Mouse (Mus musculus): ENCODE results near the gene Agtrap. TPM values are rescaled to one million over a fixed set of nuclear protein-coding genes. Genes with fewer than 3 reads are reported as not detected.
"Not testable (repeated sequence)": the region's sequence is repeated elsewhere in the genome, so short reads cannot be mapped to it uniquely, and the experiment has no call there.

The Agtrap gene
- polyA plus RNA-seq, 1 experiment from 2014 or later, result 19.6 TPM

GRCm38 (mm10) chr4:148044113-148044512 is 43.7 kb downstream of the Agtrap start:
- 91% methylated on average over 2 of the region's 2 CpGs for WGBS
- Histone ChIP-seq H3K9me3 (ENCODE audit: control insufficient read depth, low read length) (no peaks in the 10 kb centered on the region), H3K9ac (ENCODE audit: low read depth, low read length) (no peak overlapping the region), H3K4me2 (ENCODE audit: low read depth, low read length) (no peak overlapping the region), H3K4me3 (ENCODE audit: low read length) (no peak overlapping the region), H3K36me3 (ENCODE audit: control insufficient read depth, insufficient read depth, low read length) (peaks cover 17% of the 10 kb centered on the region), H3K27ac (ENCODE audit: low read length) (no peak overlapping the region), H3K27me3 (replicated peaks; ENCODE audit: control insufficient read depth, insufficient read depth, low read length) (no peaks in the 10 kb centered on the region), H3K4me1 (ENCODE audit: control insufficient read depth, insufficient read depth, low read length) (peaks cover 31% of the 10 kb centered on the region)
- ATAC-seq, result no peak

- H3K4me2 ChIP-seq (ENCODE audit: low read depth, low read length); ATAC-seq; H3K27ac ChIP-seq (ENCODE audit: low read length); H3K4me3 ChIP-seq (ENCODE audit: low read length); H3K9ac ChIP-seq (ENCODE audit: low read depth, low read length); H3K27me3 ChIP-seq (replicated peaks; ENCODE audit: control insufficient read depth, insufficient read depth, low read length); H3K9me3 ChIP-seq (ENCODE audit: control insufficient read depth, low read length): not testable (repeated sequence)
- peaks cover 15% of the 10 kb centered on the region for H3K36me3 ChIP-seq (ENCODE audit: control insufficient read depth, insufficient read depth, low read length)
- WGBS, result 84% methylated on average over 6 of the region's 8 CpGs
- H3K4me1 ChIP-seq (ENCODE audit: control insufficient read depth, insufficient read depth, low read length), result peaks cover 31% of the 10 kb centered on the region
Observed at GRCm38 (mm10) chr4:148043327-148043726, 44.5 kb downstream of the Agtrap start.

- Histone ChIP-seq H3K9me3 (ENCODE audit: control insufficient read depth, low read length) (no peaks in the 10 kb centered on the region), H3K4me3 (ENCODE audit: low read length) (peak overlapping the region; percentile 57), H3K4me1 (ENCODE audit: control insufficient read depth, insufficient read depth, low read length) (peaks cover 38% of the 10 kb centered on the region), H3K27me3 (replicated peaks; ENCODE audit: control insufficient read depth, insufficient read depth, low read length) (no peaks in the 10 kb centered on the region), H3K9ac (ENCODE audit: low read depth, low read length) (peak overlapping the region; percentile 71), H3K27ac (ENCODE audit: low read length) (peak overlapping the region; percentile 62), H3K36me3 (ENCODE audit: control insufficient read depth, insufficient read depth, low read length) (peaks cover 7% of the 10 kb centered on the region; the same call in 1 of the 2 replicates), H3K4me2 (ENCODE audit: low read depth, low read length) (peak overlapping the region; percentile 87)
- ATAC-seq, result no peak
- WGBS, result 4% methylated on average over 16 of the region's 16 CpGs
Observed at GRCm38 (mm10) chr4:148041611-148042191, 46.1 kb downstream of the Agtrap start.

GRCm38 (mm10) chr4:148040933-148041610 is 46.8 kb downstream of the Agtrap start:
- WGBS, result under 1% methylated on average over 19 of the region's 19 CpGs
- no peaks in the 10 kb centered on the region for H3K27me3 ChIP-seq (replicated peaks; ENCODE audit: control insufficient read depth, insufficient read depth, low read length)
- ATAC-seq, result peak; percentile 67
- H3K4me2 ChIP-seq (ENCODE audit: low read depth, low read length), result peak overlapping the region; percentile 87
- peaks cover 7% of the 10 kb centered on the region; the same call in 1 of the 2 replicates for H3K36me3 ChIP-seq (ENCODE audit: control insufficient read depth, insufficient read depth, low read length)
- peaks cover 38% of the 10 kb centered on the region for H3K4me1 ChIP-seq (ENCODE audit: control insufficient read depth, insufficient read depth, low read length)
- no peaks in the 10 kb centered on the region for H3K9me3 ChIP-seq (ENCODE audit: control insufficient read depth, low read length)
- H3K9ac ChIP-seq (ENCODE audit: low read depth, low read length), result peak overlapping the region; percentile 71
- H3K4me3 ChIP-seq (ENCODE audit: low read length), result peak overlapping the region; percentile 57
- H3K27ac ChIP-seq (ENCODE audit: low read length), result peak overlapping the region; percentile 83

- Histone ChIP-seq H3K27me3 (replicated peaks; ENCODE audit: control insufficient read depth, insufficient read depth, low read length) (no peaks in the 10 kb centered on the region), H3K36me3 (ENCODE audit: control insufficient read depth, insufficient read depth, low read length) (peaks cover 7% of the 10 kb centered on the region; the same call in 1 of the 2 replicates), H3K27ac (ENCODE audit: low read length) (peak overlapping the region; percentile 83), H3K4me2 (ENCODE audit: low read depth, low read length) (peak overlapping the region; percentile 87), H3K4me3 (ENCODE audit: low read length) (peak overlapping the region; percentile 79), H3K9ac (ENCODE audit: low read depth, low read length) (peak overlapping the region; percentile 71), H3K4me1 (ENCODE audit: control insufficient read depth, insufficient read depth, low read length) (peaks cover 38% of the 10 kb centered on the region), H3K9me3 (ENCODE audit: control insufficient read depth, low read length) (no peaks in the 10 kb centered on the region)
- 63% methylated on average over 15 of the region's 15 CpGs for whole genome bisulfite sequencing
- 0 out of 2 replicates have a peak, but pooled peaks have one; percentile 0 for ATAC-seq
Observed at GRCm38 (mm10) chr4:148040029-148040830, 47.6 kb downstream of the Agtrap start.

- Histone ChIP-seq H3K9me3 (ENCODE audit: control insufficient read depth, low read length) (no peaks in the 10 kb centered on the region), H3K27me3 (replicated peaks; ENCODE audit: control insufficient read depth, insufficient read depth, low read length) (no peaks in the 10 kb centered on the region), H3K4me2 (ENCODE audit: low read depth, low read length) (peak overlapping the region; percentile 87), H3K4me3 (ENCODE audit: low read length) (peak overlapping the region; percentile 79), H3K9ac (ENCODE audit: low read depth, low read length) (peak overlapping the region; percentile 80), H3K27ac (ENCODE audit: low read length) (peak overlapping the region; percentile 83), H3K4me1 (ENCODE audit: control insufficient read depth, insufficient read depth, low read length) (peaks cover 38% of the 10 kb centered on the region), H3K36me3 (ENCODE audit: control insufficient read depth, insufficient read depth, low read length) (peaks cover 8% of the 10 kb centered on the region; the same call in 1 of the 2 replicates)
- no peak for ATAC-seq
- WGBS, result 15% methylated on average over 19 of the region's 19 CpGs
Observed at GRCm38 (mm10) chr4:148039254-148040028, 48.4 kb downstream of the Agtrap start.

GRCm38 (mm10) chr4:148038600-148039253 is 49.1 kb downstream of the Agtrap start, which contains the start of the genes Clcn6 and Mthfr:
Gene Clcn6 (minus strand): TSS chr4:148038821.
Gene Mthfr (plus strand): TSS chr4:148039077.
- Histone ChIP-seq H3K4me3 (ENCODE audit: low read length) (peak within 1 kb of the TSS; percentile 79), H3K27me3 (replicated peaks; ENCODE audit: control insufficient read depth, insufficient read depth, low read length) (no peaks in the 10 kb centered on the region), H3K4me2 (ENCODE audit: low read depth, low read length) (peak within 1 kb of the TSS; percentile 87), H3K9me3 (ENCODE audit: control insufficient read depth, low read length) (no peaks in the 10 kb centered on the region), H3K27ac (ENCODE audit: low read length) (peak within 1 kb of the TSS; percentile 83), H3K4me1 (ENCODE audit: control insufficient read depth, insufficient read depth, low read length) (peaks cover 34% of the 10 kb centered on the region), H3K9ac (ENCODE audit: low read depth, low read length) (peak within 1 kb of the TSS; percentile 80), H3K36me3 (ENCODE audit: control insufficient read depth, insufficient read depth, low read length) (0 out of 2 replicates have a peak, but pooled peaks cover 3% of the 10 kb centered on the region)
- peak; percentile 93 for ATAC-seq
- under 1% methylated on average over 54 of the region's 54 CpGs for WGBS

GRCm38 (mm10) chr4:148038079-148038599 is 49.7 kb downstream of the Agtrap start:
- H3K4me2 ChIP-seq (ENCODE audit: low read depth, low read length), result peak overlapping the region; percentile 74
- peak overlapping the region; percentile 80 for H3K27ac ChIP-seq (ENCODE audit: low read length)
- H3K4me3 ChIP-seq (ENCODE audit: low read length), result peak overlapping the region; percentile 79
- 0 out of 2 replicates have a peak, but pooled peaks cover 3% of the 10 kb centered on the region for H3K36me3 ChIP-seq (ENCODE audit: control insufficient read depth, insufficient read depth, low read length)
- peak; percentile 0 for ATAC-seq
- peaks cover 33% of the 10 kb centered on the region for H3K4me1 ChIP-seq (ENCODE audit: control insufficient read depth, insufficient read depth, low read length)
- H3K9me3 ChIP-seq (ENCODE audit: control insufficient read depth, low read length), result no peaks in the 10 kb centered on the region
- H3K27me3 ChIP-seq (replicated peaks; ENCODE audit: control insufficient read depth, insufficient read depth, low read length), result no peaks in the 10 kb centered on the region
- WGBS, result 5% methylated on average over 26 of the region's 26 CpGs
- peak overlapping the region; percentile 78 for H3K9ac ChIP-seq (ENCODE audit: low read depth, low read length)

Measured in intestine, embryonic 16.5 days (tissue).